Mouse (Mus musculus) heart, embryonic 13.5 days (tissue): ENCODE data around the gene Grpel1. TPM values are rescaled to one million over a fixed set of nuclear protein-coding genes. Genes with fewer than 3 reads are reported as not detected.
A peak's percentile ranks its signal among the peaks of the same experiment; 100 is the strongest.

Source experiments
- ATAC-seq: fragments of 200-750 bp; cut with Nextera tagmentation; 2 replicates; pipeline ENCODE4 v1.8.0; 2017; ENCODE audit warnings: moderate TSS enrichment; ENCODE audit not compliant: insufficient number of reproducible peaks, low FRiP score, low TSS enrichment; ENCODE audit errors: extremely low read depth
- H3K27ac ChIP-seq: fragments of 300-500 bp; sonication (generic); replicated peaks from 2 replicates; pipeline ENCODE4 v1.5.1; 2015; ENCODE audit warnings: moderate library complexity, mild to moderate bottlenecking, inconsistent platforms
- H3K27me3 ChIP-seq: fragments of 300-500 bp; sonication (generic); replicated peaks from 2 replicates; pipeline ENCODE4 v1.6.1; 2015; ENCODE audit warnings: mild to moderate bottlenecking, inconsistent platforms
- H3K36me3 ChIP-seq: fragments of 300-500 bp; sonication (generic); 2 replicates; pipeline ENCODE4 v1.6.1; 2015; ENCODE audit warnings: mild to moderate bottlenecking, inconsistent platforms
- H3K4me1 ChIP-seq: fragments of 300-500 bp; sonication (generic); 2 replicates; pipeline ENCODE4 v1.6.1; 2015; ENCODE audit warnings: inconsistent platforms
- H3K4me2 ChIP-seq: fragments of 300-500 bp; sonication (generic); 2 replicates; pipeline ENCODE4 v1.6.1; 2015; ENCODE audit warnings: inconsistent platforms, mild to moderate bottlenecking, moderate library complexity
- H3K4me3 ChIP-seq: fragments of 300-500 bp; sonication (generic); 2 replicates; pipeline ENCODE4 v1.5.1; 2015; ENCODE audit warnings: moderate library complexity, mild to moderate bottlenecking, inconsistent platforms
- H3K9ac ChIP-seq: fragments of 300-500 bp; sonication (generic); 2 replicates; pipeline ENCODE4 v1.6.1; 2015; ENCODE audit warnings: inconsistent platforms, mild to moderate bottlenecking, moderate library complexity
- H3K9me3 ChIP-seq: fragments of 300-500 bp; sonication (generic); 2 replicates; pipeline ENCODE4 v1.6.1; 2016; ENCODE audit warnings: inconsistent platforms
- WGBS: fragments of 180-500 bp; shearing (Covaris S2); methylation state at CpG from one replicate; pipeline ENCODE4 v1.1.7; 2015; ENCODE audit warnings: mixed read lengths; 5-methylcytosine and 5-hydroxymethylcytosine counted together
- polyA plus RNA-seq: library from polyadenylated mRNA; unstranded; fragments of >200 nt; fragmentation: Nextera tagmentation; extraction: Ambion mirVana; gene quantifications from 2 replicates; pipeline ENCODE4 v1.2.1, GENCODE M21; 2015

The Grpel1 gene
- polyA plus RNA-seq, 1 experiment from 2014 or later, result 52.9 TPM

GRCm38 (mm10) chr5:36515558-36515957 lies 50.8 kb downstream of the Grpel1 start:
- ATAC-seq, result no peak
- H3K27me3 ChIP-seq, result no peaks in the 10 kb centered on the region

GRCm38 (mm10) chr5:36517596-36517995 lies 52.8 kb downstream of the Grpel1 start:
- H3K9me3 ChIP-seq, result no peaks in the 10 kb centered on the region
- H3K36me3 ChIP-seq, result peaks cover 95% of the 10 kb centered on the region

More at GRCm38 (mm10) chr5:36515558-36515957, 50.8 kb downstream of the Grpel1 start:
- Histone ChIP-seq H3K9ac (no peak overlapping the region), H3K36me3 (peaks cover 95% of the 10 kb centered on the region), H3K4me2 (no peak overlapping the region), H3K9me3 (no peaks in the 10 kb centered on the region), H3K4me3 (no peak overlapping the region), H3K27ac (no peak overlapping the region), H3K4me1 (peaks cover 5% of the 10 kb centered on the region)
- WGBS, result 74% methylated on average over 5 of the region's 5 CpGs

GRCm38 (mm10) chr5:36519751-36520150 lies 55.0 kb downstream of the Grpel1 start:
- ATAC-seq, result no peak
- H3K4me3 ChIP-seq, result no peak overlapping the region
- no peak overlapping the region for H3K4me2 ChIP-seq
- WGBS, result 80% methylated on average over 3 of the region's 3 CpGs
- H3K9ac ChIP-seq, result no peak overlapping the region
- no peaks in the 10 kb centered on the region for H3K27me3 ChIP-seq
- H3K9me3 ChIP-seq, result no peaks in the 10 kb centered on the region
- H3K4me1 ChIP-seq, result peaks cover 19% of the 10 kb centered on the region
- no peak overlapping the region for H3K27ac ChIP-seq
- H3K36me3 ChIP-seq, result peaks cover 90% of the 10 kb centered on the region

More at GRCm38 (mm10) chr5:36517596-36517995, 52.8 kb downstream of the Grpel1 start:
- Histone ChIP-seq H3K27ac (no peak overlapping the region), H3K27me3 (no peaks in the 10 kb centered on the region), H3K9ac (no peak overlapping the region), H3K4me3 (no peak overlapping the region), H3K4me1 (peaks cover 7% of the 10 kb centered on the region), H3K4me2 (no peak overlapping the region)
- ATAC-seq, result no peak
- 83% methylated on average over 3 of the region's 3 CpGs for WGBS

GRCm38 (mm10) chr5:36522782-36523181 lies 58.0 kb downstream of the Grpel1 start:
- no peaks in the 10 kb centered on the region for H3K27me3 ChIP-seq
- H3K4me3 ChIP-seq, result no peak overlapping the region
- peaks cover 62% of the 10 kb centered on the region for H3K36me3 ChIP-seq
- peak overlapping the region; percentile 63 for H3K27ac ChIP-seq
- no peak overlapping the region for H3K4me2 ChIP-seq
- H3K4me1 ChIP-seq, result peaks cover 22% of the 10 kb centered on the region
- H3K9ac ChIP-seq, result no peak overlapping the region
- no peak for ATAC-seq
- 44% methylated on average over 2 of the region's 2 CpGs for WGBS
- no peaks in the 10 kb centered on the region for H3K9me3 ChIP-seq

GRCm38 (mm10) chr5:36523219-36523703 lies 58.5 kb downstream of the Grpel1 start:
- ATAC-seq, result no peak
- 44% methylated on average over 5 of the region's 5 CpGs for WGBS
- Histone ChIP-seq H3K36me3 (peaks cover 57% of the 10 kb centered on the region), H3K9me3 (no peaks in the 10 kb centered on the region), H3K4me1 (peaks cover 25% of the 10 kb centered on the region), H3K4me2 (no peak overlapping the region), H3K9ac (no peak overlapping the region), H3K4me3 (no peak overlapping the region), H3K27me3 (no peaks in the 10 kb centered on the region), H3K27ac (peak overlapping the region; percentile 63)

Other genes with a start within 250 kb of the Grpel1 start
- 10.7 and 10.9 TPM in 2 replicates for gene Sorcs2, start 66.9 kb upstream of the Grpel1 start, polyA plus RNA-seq
- 1.4 and 1.6 TPM in 2 replicates for gene Tada2b, start 19.3 kb downstream of the Grpel1 start, polyA plus RNA-seq
- 0.23 and 0.27 TPM in 2 replicates for gene Ccdc96, start 19.6 kb downstream of the Grpel1 start, polyA plus RNA-seq
- 15.3 and 15.7 TPM in 2 replicates for gene Tbc1d14, start 128.3 kb downstream of the Grpel1 start, polyA plus RNA-seq
- gene D5Ertd579e, start 231.0 kb downstream of the Grpel1 start, polyA plus RNA-seq, result 20.3 and 22.5 TPM in 2 replicates